Mouse (Mus musculus) MEL (cell line): ENCODE measurements around the gene Tnfsf9. TPM values are rescaled to one million over a fixed set of nuclear protein-coding genes. Genes with fewer than 3 reads are reported as not detected.

Experiments used
- DNase-seq: peaks from one replicate; pipeline ENCODE4 v3.0.0; 2011; ENCODE audit warnings: low read depth, low spot score
- H3K27ac ChIP-seq: 2 replicates; pipeline ENCODE4 v1.5.1; 2012; ENCODE audit warnings: low read depth, mild to moderate bottlenecking, control low read depth, low read length, moderate library complexity; ENCODE audit not compliant: control insufficient read depth
- H3K27me3 ChIP-seq, 2 experiments: fragments of 150-350 bp in 1 of 2; sonication (generic) in 1 of 2; 2 replicates each; pipeline ENCODE4 v1.6.1; 2012; ENCODE audit warnings: low read length in 2 of 2, mild to moderate bottlenecking in 2 of 2, improper control_type of control experiment in 1 of 2, moderate library complexity in 1 of 2; ENCODE audit not compliant: insufficient read depth in 2 of 2, control insufficient read depth in 1 of 2
- H3K36me3 ChIP-seq, 2 experiments: 2 replicates each; pipeline ENCODE4 v1.6.1; 2012 to 2014; ENCODE audit warnings: low read length in 2 of 2, improper control_type of control experiment in 1 of 2, inconsistent platforms in 1 of 2, mild to moderate bottlenecking in 1 of 2; ENCODE audit not compliant: insufficient read depth in 2 of 2, control insufficient read depth in 1 of 2
- H3K4me1 ChIP-seq, 2 experiments: fragments of 150-350 bp in 1 of 2; sonication (generic) in 1 of 2; 2 replicates each; pipeline ENCODE4 v1.6.1; 2012; ENCODE audit warnings: low read length in 2 of 2, improper control_type of control experiment in 1 of 2, mild to moderate bottlenecking in 1 of 2; ENCODE audit not compliant: insufficient read depth in 2 of 2, control insufficient read depth in 1 of 2
- H3K4me3 ChIP-seq, 2 experiments: fragments of 150-350 bp in 1 of 2; sonication (generic) in 1 of 2; 2 replicates each; pipeline ENCODE4 v1.5.1; 2012; ENCODE audit warnings: low read depth in 2 of 2, low read length in 2 of 2, mild to moderate bottlenecking in 2 of 2, moderate library complexity in 2 of 2, control low read depth in 1 of 2, improper control_type of control experiment in 1 of 2; ENCODE audit not compliant: control insufficient read depth in 1 of 2, insufficient read depth in 1 of 2
- H3K79me2 ChIP-seq: 2 replicates; pipeline ENCODE4 v1.6.1; 2012; ENCODE audit warnings: mild to moderate bottlenecking, low read length, moderate library complexity; ENCODE audit not compliant: control insufficient read depth, poor library complexity, insufficient read depth
- H3K9ac ChIP-seq: 2 replicates; pipeline ENCODE4 v1.6.1; 2012; ENCODE audit warnings: low read depth, mild to moderate bottlenecking, control low read depth, low read length, moderate library complexity; ENCODE audit not compliant: control insufficient read depth, poor library complexity, severe bottlenecking
- H3K9me3 ChIP-seq: fragments of 150-350 bp; sonication (generic); replicated peaks from 2 replicates; pipeline ENCODE4 v1.6.1; 2012; ENCODE audit warnings: mild to moderate bottlenecking, low read length, improper control_type of control experiment, moderate library complexity; ENCODE audit not compliant: insufficient read depth
- E2F4 ChIP-seq: IDR thresholded peaks from 2 replicates; pipeline ENCODE4 v1.6.1; 2011; ENCODE audit warnings: low read depth, low read length, improper control_type of control experiment, borderline replicate concordance
- ELF1 ChIP-seq: IDR thresholded peaks from 2 replicates; pipeline ENCODE4 v1.6.1; 2014; ENCODE audit warnings: low read depth, mild to moderate bottlenecking, inconsistent platforms, low read length, improper control_type of control experiment, moderate library complexity
- EP300 ChIP-seq, 2 experiments: IDR thresholded peaks; 2 replicates each; pipeline ENCODE4 v1.6.1; 2011; ENCODE audit warnings: improper control_type of control experiment in 2 of 2, low read length in 2 of 2, low read depth in 1 of 2, mild to moderate bottlenecking in 1 of 2
- HCFC1 ChIP-seq: IDR thresholded peaks from 2 replicates; pipeline ENCODE4 v1.6.1; 2012; ENCODE audit warnings: low read depth, mild to moderate bottlenecking, inconsistent platforms, low read length, improper control_type of control experiment, moderate library complexity
- MAFK ChIP-seq: IDR thresholded peaks from 2 replicates; pipeline ENCODE4 v1.6.1; 2011; ENCODE audit warnings: low read depth, mild to moderate bottlenecking, low read length, improper control_type of control experiment, borderline replicate concordance
- MAX ChIP-seq: IDR thresholded peaks from 2 replicates; pipeline ENCODE4 v1.6.1; 2011; ENCODE audit warnings: low read length, improper control_type of control experiment
- MXI1 ChIP-seq: IDR thresholded peaks from 2 replicates; pipeline ENCODE4 v1.6.1; 2011; ENCODE audit warnings: mild to moderate bottlenecking, low read depth, low read length, improper control_type of control experiment
- POLR2A ChIP-seq, 2 experiments: IDR thresholded peaks; 2 replicates each; pipeline ENCODE4 v1.6.1; 2011 to 2012; ENCODE audit warnings: low read length in 2 of 2, mild to moderate bottlenecking in 2 of 2, control low read depth in 1 of 2, improper control_type of control experiment in 1 of 2, low read depth in 1 of 2, moderate library complexity in 1 of 2; ENCODE audit not compliant: control insufficient read depth in 1 of 2, insufficient read depth in 1 of 2, poor library complexity in 1 of 2
- RCOR1 ChIP-seq: IDR thresholded peaks from 2 replicates; pipeline ENCODE4 v1.6.1; 2012; ENCODE audit warnings: low read depth, mild to moderate bottlenecking, inconsistent platforms, low read length, improper control_type of control experiment
- SIN3A ChIP-seq: IDR thresholded peaks from 2 replicates; pipeline ENCODE4 v1.6.1; 2012; ENCODE audit warnings: low read length, improper control_type of control experiment, inconsistent platforms
- TBP ChIP-seq: IDR thresholded peaks from 2 replicates; pipeline ENCODE4 v1.8.0; 2011; ENCODE audit warnings: low read depth, low read length, improper control_type of control experiment
- TCF12 ChIP-seq: IDR thresholded peaks from 2 replicates; pipeline ENCODE4 v1.6.1; 2014; ENCODE audit warnings: low read depth, mild to moderate bottlenecking, inconsistent platforms, low read length, improper control_type of control experiment, moderate library complexity
- UBTF ChIP-seq: IDR thresholded peaks from 2 replicates; pipeline ENCODE4 v1.6.1; 2012; ENCODE audit warnings: low read depth, mild to moderate bottlenecking, inconsistent platforms, low read length, improper control_type of control experiment, moderate library complexity, borderline replicate concordance; ENCODE audit not compliant: insufficient read depth
- USF2 ChIP-seq, 2 experiments: IDR thresholded peaks; 2 replicates each; pipeline ENCODE4 v1.6.1; 2011 to 2012; ENCODE audit warnings: improper control_type of control experiment in 2 of 2, low read length in 2 of 2, borderline replicate concordance in 1 of 2, inconsistent platforms in 1 of 2, low read depth in 1 of 2, mild to moderate bottlenecking in 1 of 2; ENCODE audit not compliant: insufficient read depth in 1 of 2
- ZKSCAN1 ChIP-seq: IDR thresholded peaks from 2 replicates; pipeline ENCODE4 v1.6.1; 2012; ENCODE audit warnings: low read depth, mild to moderate bottlenecking, inconsistent platforms, low read length, improper control_type of control experiment, moderate library complexity
- ZMIZ1 ChIP-seq: IDR thresholded peaks from 2 replicates; pipeline ENCODE4 v1.6.1; 2012; ENCODE audit warnings: low read depth, mild to moderate bottlenecking, inconsistent platforms, low read length, improper control_type of control experiment, moderate library complexity
- ZNF384 ChIP-seq: IDR thresholded peaks from 2 replicates; pipeline ENCODE4 v1.6.1; 2012; ENCODE audit warnings: low read depth, mild to moderate bottlenecking, inconsistent platforms, low read length, improper control_type of control experiment
- polyA plus RNA-seq, 2 experiments: library from polyadenylated mRNA; stranded (reverse) in 1 of 2; unstranded in 1 of 2; fragments of >175 nt in 1 of 2; fragments of >200 nt in 1 of 2; gene quantifications; 2 replicates each; pipeline versions ENCODE4 v1.2.1 to v1.2.4; 2012; ENCODE audit warnings: low replicate concordance in 2 of 2, low read depth in 1 of 2; ENCODE audit not compliant: insufficient read length in 2 of 2, insufficient read depth in 1 of 2, missing spikeins in 1 of 2
- total RNA-seq: library from RNA; depleted of rRNA; stranded (reverse); fragments of 300-350 nt; gene quantifications from 2 replicates; pipeline ENCODE4 v1.2.3, GENCODE M21; 2012

Tnfsf9 gene
- total and polyA plus RNA-seq, 3 experiments: 2.0 to 3.4 TPM; not detected in 1

DNA sequence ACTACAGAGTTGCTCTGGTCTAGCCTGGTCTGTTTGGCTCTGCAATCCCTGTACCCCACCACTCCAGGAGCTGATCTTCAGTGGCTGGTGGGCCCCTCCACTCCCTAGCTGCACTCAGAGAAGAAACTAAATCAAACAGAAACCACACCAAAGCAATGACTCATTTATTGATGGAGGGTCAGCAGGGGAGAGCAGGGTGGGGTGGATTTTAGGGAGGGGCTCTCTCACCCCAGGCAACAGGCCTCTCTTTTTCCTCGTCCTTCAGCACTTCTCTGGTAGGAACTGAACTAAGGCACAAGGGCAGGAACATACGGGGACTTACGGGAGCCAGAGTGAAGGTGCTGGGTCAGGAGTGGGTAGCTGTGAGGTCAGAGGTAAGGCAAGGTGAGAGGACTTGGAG is 25.2 kb upstream of the Tnfsf9 start:
- H3K4me3 ChIP-seq: no peak overlapping the region
- DNase-seq: no peak
- H3K27me3 ChIP-seq: no peaks in the 10 kb centered on the region
- no peak overlapping the region for H3K27ac ChIP-seq
- TF ChIP-seq TCF12 (no peak), ZMIZ1 (no peak), ELF1 (no peak), SIN3A (no peak), MAX (no peak), ZNF384 (no peak), EP300 (IDR thresholded peaks at IDR 0.05; ENCODE audit: low read depth in 1 of 2, low read length in 2 of 2) (no peak), POLR2A (IDR thresholded peaks at IDR 0.05; ENCODE audit: control insufficient read depth in 1 of 2, insufficient read depth in 1 of 2, low read depth in 1 of 2, low read length in 2 of 2, poor library complexity in 1 of 2) (no peak), USF2 (IDR thresholded peaks at IDR 0.05; ENCODE audit: borderline replicate concordance in 1 of 2, insufficient read depth in 1 of 2, low read depth in 1 of 2, low read length in 2 of 2) (no peak)
- H3K79me2 ChIP-seq: peaks cover 5% of the 10 kb centered on the region; the same call in 1 of the 2 replicates
- H3K9ac ChIP-seq: no peak overlapping the region
- H3K4me1 ChIP-seq: peaks cover 11 to 20% of the 10 kb centered on the region in 2 experiments
- H3K36me3 ChIP-seq: peaks cover 0 to 10% of the 10 kb centered on the region in 2 experiments; a peak in 2 of 4 replicates
- H3K9me3 ChIP-seq: no peaks in the 10 kb centered on the region

DNA sequence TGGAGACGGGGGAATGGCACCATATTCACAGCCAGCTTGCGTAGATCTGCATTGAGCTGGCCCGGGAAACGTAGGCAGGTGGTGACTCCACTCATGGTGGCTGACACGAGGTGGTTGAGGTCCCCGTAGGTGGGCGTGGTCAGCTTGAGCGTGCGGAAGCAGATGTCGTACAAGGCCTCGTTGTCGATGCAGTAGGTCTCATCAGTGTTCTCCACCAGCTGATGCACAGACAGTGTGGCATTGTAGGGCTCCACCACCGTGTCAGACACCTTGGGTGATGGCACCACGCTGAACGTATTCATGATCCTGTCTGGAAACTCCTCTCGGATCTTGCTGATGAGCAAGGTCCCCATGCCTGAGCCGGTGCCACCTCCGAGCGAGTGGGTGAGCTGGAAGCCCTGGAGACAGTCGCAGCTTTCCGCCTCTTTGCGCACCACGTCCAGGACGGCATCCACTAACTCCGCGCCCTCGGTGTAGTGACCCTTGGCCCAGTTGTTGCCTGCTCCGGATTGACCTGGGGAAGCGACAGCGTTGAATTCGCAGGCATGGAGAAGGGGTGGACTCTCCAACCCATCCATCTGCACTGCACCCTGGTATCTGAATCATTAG is 23.8 kb upstream of the Tnfsf9 start:
- peaks cover 11 to 20% of the 10 kb centered on the region in 2 experiments for H3K4me1 ChIP-seq
- H3K27ac ChIP-seq: no peak overlapping the region
- peaks cover 0 to 10% of the 10 kb centered on the region in 2 experiments; a peak in 2 of 4 replicates for H3K36me3 ChIP-seq
- H3K9me3 ChIP-seq: no peaks in the 10 kb centered on the region
- TF ChIP-seq TBP (no peak), POLR2A (IDR thresholded peaks at IDR 0.05; ENCODE audit: control insufficient read depth in 1 of 2, insufficient read depth in 1 of 2, low read depth in 1 of 2, low read length in 2 of 2, poor library complexity in 1 of 2) (no peak), MAFK (no peak), MXI1 (no peak), USF2 (IDR thresholded peaks at IDR 0.05; ENCODE audit: borderline replicate concordance in 1 of 2, insufficient read depth in 1 of 2, low read depth in 1 of 2, low read length in 2 of 2) (no peak), HCFC1 (no peak), RCOR1 (no peak), UBTF (no peak), ELF1 (no peak), ZKSCAN1 (no peak), E2F4 (no peak)
- DNase-seq: no peak
- no peaks in the 10 kb centered on the region for H3K27me3 ChIP-seq
- no peak overlapping the region for H3K9ac ChIP-seq
- no peak overlapping the region for H3K4me3 ChIP-seq
- H3K79me2 ChIP-seq: peaks cover 5% of the 10 kb centered on the region; the same call in 1 of the 2 replicates
